Mouse (Mus musculus) spleen, adult 2 months (tissue): ENCODE results near the gene Nos1ap.

Experiments used
- CTCF ChIP-seq: fragments of 200-500 bp; IDR thresholded peaks from 2 replicates; pipeline ENCODE4 v1.5.1; 2011; ENCODE audit warnings: mild to moderate bottlenecking, inconsistent platforms; ENCODE audit not compliant: insufficient read depth, insufficient read length, insufficient replicate concordance; ENCODE audit errors: extremely low read depth
- POLR2A ChIP-seq: fragments of 200-500 bp; IDR thresholded peaks from 2 replicates; pipeline ENCODE4 v1.6.1; 2011; ENCODE audit warnings: low read depth, low read length, inconsistent platforms

GRCm38 (mm10) chr1:170554939-170555293 is 34.7 kb downstream of the Nos1ap start:
- TF ChIP-seq POLR2A (no peak), CTCF (no peak)
